Mouse (Mus musculus) heart, adult 2 months (tissue): ENCODE data around the gene Krt86. TPM values are rescaled to one million over a fixed set of nuclear protein-coding genes. Genes with fewer than 3 reads are reported as not detected.

ENCODE experiments used
- DNase-seq, 2 experiments: peaks; one replicate each; pipeline ENCODE4 v3.0.0; 2021
- H3K27ac ChIP-seq: fragments of 200-600 bp; 2 replicates; pipeline ENCODE4 v1.8.1; 2022
- H3K27me3 ChIP-seq: fragments of 200-500 bp; 2 replicates; pipeline ENCODE4 v1.6.1; 2012; ENCODE audit warnings: mild to moderate bottlenecking, low read length, inconsistent platforms, mixed read lengths; ENCODE audit not compliant: control insufficient read depth, insufficient read depth
- H3K36me3 ChIP-seq: fragments of 200-500 bp; 2 replicates; pipeline ENCODE4 v1.6.1; 2012; ENCODE audit warnings: low read length, inconsistent platforms; ENCODE audit not compliant: control insufficient read depth, insufficient read depth
- H3K4me1 ChIP-seq: fragments of 200-500 bp; 2 replicates; pipeline ENCODE4 v1.6.1; 2011; ENCODE audit warnings: low read length; ENCODE audit not compliant: control insufficient read depth, insufficient read depth
- H3K4me3 ChIP-seq: fragments of 200-600 bp; 2 replicates; pipeline ENCODE4 v1.8.1; 2022
- H3K79me2 ChIP-seq: fragments of 200-500 bp; replicated peaks from 2 replicates; pipeline ENCODE4 v1.6.1; 2012; ENCODE audit warnings: mild to moderate bottlenecking, inconsistent platforms, low read length, moderate library complexity, mixed read lengths; ENCODE audit not compliant: control insufficient read depth, insufficient read depth
- H3K9ac ChIP-seq: fragments of 200-500 bp; 2 replicates; pipeline ENCODE4 v1.6.1; 2012; ENCODE audit warnings: low read depth, mild to moderate bottlenecking, control low read depth, inconsistent platforms, low read length, mixed read lengths
- CTCF ChIP-seq: fragments of 200-600 bp; IDR thresholded peaks from 2 replicates; pipeline ENCODE4 v1.8.1; 2022; ENCODE audit warnings: antibody characterized with exemption, mild to moderate bottlenecking, moderate library complexity
- EP300 ChIP-seq: fragments of 200-500 bp; IDR thresholded peaks from 2 replicates; pipeline ENCODE4 v1.6.1; 2011; ENCODE audit warnings: low read depth, low read length, control low read depth; ENCODE audit not compliant: insufficient read depth
- POLR2A ChIP-seq: fragments of 200-500 bp; IDR thresholded peaks from 2 replicates; pipeline ENCODE4 v1.6.1; 2011; ENCODE audit warnings: mild to moderate bottlenecking, low read depth, low read length, control low read depth; ENCODE audit not compliant: insufficient read depth
- WGBS: fragments of 180-500 bp; shearing (Covaris S2); methylation state at CpG from one replicate; pipeline ENCODE4 v1.1.7; 2018; 5-methylcytosine and 5-hydroxymethylcytosine counted together
- intact Hi-C: fragments of 180-260 bp; cut with DNase I; formaldehyde crosslinking; loops from one replicate; pipeline ENCODE4 v1.15.1; 2025
- long read RNA-seq: library from polyadenylated mRNA; stranded (forward); transcript quantifications from one replicate; pipeline ENCODE4 v2.0.0, GENCODE M21; 2021
- polyA plus RNA-seq: library from polyadenylated mRNA; depleted of rRNA; stranded (reverse); fragments of >200 nt; gene quantifications from 2 replicates; pipeline ENCODE4 v1.2.3, GENCODE M21; 2012; rRNA removed
- total RNA-seq, 2 experiments: library from RNA; stranded (reverse); gene quantifications; 2 replicates each; pipeline ENCODE4 v1.2.3; 2021

Gene Krt86
- total RNA-seq (not detected), polyA plus RNA-seq (0.12 TPM in 1 of 2 replicates, not detected in the other)
- long read RNA-seq = 0 reads

GRCm38 (mm10) chr15:101472952-101473528 is at the start of gene Krt86:
Gene Krt86 (plus strand): TSS chr15:101473478.
- intact Hi-C loops = no loop called here
- Histone ChIP-seq H3K27ac (no peak within 1 kb of the TSS), H3K4me1 (no peaks in the 10 kb centered on the region), H3K9ac (no peak within 1 kb of the TSS), H3K36me3 (no peaks in the 10 kb centered on the region), H3K27me3 (no peaks in the 10 kb centered on the region), H3K79me2 (no peaks in the 10 kb centered on the region), H3K4me3 (no peak within 1 kb of the TSS)
- no peak for DNase-seq
- WGBS = 22% methylated on average over 10 of the region's 10 CpGs
- no peak for TF ChIP-seq EP300
- TF ChIP-seq CTCF = no peak
- no peak for TF ChIP-seq POLR2A

DNA sequence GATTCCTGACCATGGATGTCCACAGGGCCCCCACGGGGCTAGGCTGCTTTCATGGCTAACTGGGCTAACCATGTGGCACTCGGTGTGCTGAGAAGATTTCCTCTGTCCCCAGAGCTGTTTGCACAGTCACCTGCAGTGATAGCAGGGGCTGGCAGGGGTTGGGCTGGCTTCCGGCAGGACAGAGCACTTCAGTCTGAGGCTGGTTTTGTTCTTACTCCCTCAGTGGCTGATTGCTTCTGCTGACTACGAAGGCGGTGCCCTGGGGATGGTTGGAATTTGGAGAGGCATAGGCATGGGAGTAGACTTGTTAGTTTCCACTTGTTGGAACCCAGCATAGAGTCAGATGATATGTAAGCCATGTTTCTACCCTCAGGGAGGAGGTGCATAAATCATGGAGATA is 48.4 kb upstream of the Krt86 start:
- TF ChIP-seq CTCF = no peak
- no peak for TF ChIP-seq EP300
- no peak for TF ChIP-seq POLR2A
- Histone ChIP-seq H3K9ac (no peak overlapping the region), H3K4me1 (no peaks in the 10 kb centered on the region), H3K27me3 (no peaks in the 10 kb centered on the region), H3K4me3 (no peak overlapping the region), H3K36me3 (no peaks in the 10 kb centered on the region), H3K27ac (no peak overlapping the region), H3K79me2 (no peaks in the 10 kb centered on the region)
- DNase-seq = no peak
- intact Hi-C loops = no loop called here
- 26% methylated on average over 5 of the region's 5 CpGs for WGBS

DNA sequence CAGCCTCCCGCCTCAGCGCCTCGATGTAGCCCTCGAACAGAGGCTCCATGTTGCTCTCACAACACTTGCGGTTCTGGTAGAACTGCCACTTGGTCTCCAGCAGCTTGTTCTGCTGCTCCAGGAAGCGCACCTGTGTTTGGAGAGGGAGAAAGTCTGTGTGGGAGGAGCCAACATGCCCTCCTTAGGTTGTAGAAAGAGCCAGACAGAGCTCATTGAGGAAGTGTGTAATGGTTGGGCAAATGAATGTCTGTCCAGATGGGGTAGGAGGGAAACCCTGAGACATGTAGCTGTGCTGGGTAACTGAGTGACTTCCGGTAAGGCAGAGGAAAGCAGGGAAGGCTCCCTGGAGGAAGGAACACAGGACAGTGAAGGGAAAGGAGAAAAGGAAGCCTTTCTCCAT is 36.7 kb upstream of the Krt86 start:
- WGBS = 81% methylated on average over 7 of the region's 7 CpGs
- intact Hi-C loops = no loop called here
- TF ChIP-seq EP300 (no peak), CTCF (no peak), POLR2A (no peak)
- Histone ChIP-seq H3K9ac (no peak overlapping the region), H3K27me3 (peaks cover 5% of the 10 kb centered on the region), H3K4me3 (no peak overlapping the region), H3K36me3 (no peaks in the 10 kb centered on the region), H3K4me1 (no peaks in the 10 kb centered on the region), H3K27ac (no peak overlapping the region), H3K79me2 (no peaks in the 10 kb centered on the region)
- no peak for DNase-seq

GRCm38 (mm10) chr15:101438555-101438954 is 34.7 kb upstream of the Krt86 start, which contains the start of gene Krt87:
Gene Krt87 (minus strand): TSS chr15:101438804.
- Histone ChIP-seq H3K27me3 (peaks cover 5% of the 10 kb centered on the region), H3K36me3 (no peaks in the 10 kb centered on the region), H3K79me2 (no peaks in the 10 kb centered on the region), H3K4me3 (no peak within 1 kb of the TSS), H3K27ac (no peak within 1 kb of the TSS), H3K4me1 (no peaks in the 10 kb centered on the region), H3K9ac (no peak within 1 kb of the TSS)
- TF ChIP-seq EP300 = no peak
- TF ChIP-seq POLR2A = no peak
- TF ChIP-seq CTCF = no peak
- WGBS = 3% methylated on average over 34 of the region's 34 CpGs
- DNase-seq = no peak
- intact Hi-C loops = no loop called here

- Histone ChIP-seq H3K36me3 (no peaks in the 10 kb centered on the region), H3K79me2 (no peaks in the 10 kb centered on the region), H3K27ac (no peak overlapping the region), H3K9ac (no peak overlapping the region), H3K27me3 (peaks cover 5% of the 10 kb centered on the region), H3K4me3 (no peak overlapping the region), H3K4me1 (no peaks in the 10 kb centered on the region)
- DNase-seq = no peak
- WGBS = 67% methylated on average over 4 of the region's 4 CpGs
- intact Hi-C loops = no loop called here
- TF ChIP-seq CTCF (no peak), POLR2A (no peak), EP300 (no peak)
Observed at GRCm38 (mm10) chr15:101440837-101441236, 32.4 kb upstream of the Krt86 start.

- no peaks in the 10 kb centered on the region for H3K27me3 ChIP-seq
- WGBS = 18% methylated on average over 11 of the region's 11 CpGs
- TF ChIP-seq EP300 (no peak), POLR2A (no peak), CTCF (no peak)
- DNase-seq = peak; percentile 21 to 49
- intact Hi-C loops = no loop called here
- H3K4me1 ChIP-seq = no peaks in the 10 kb centered on the region; the same call in 1 of the 2 replicates
- no peak overlapping the region for H3K27ac ChIP-seq
- no peaks in the 10 kb centered on the region for H3K36me3 ChIP-seq
- no peak overlapping the region for H3K9ac ChIP-seq
- no peaks in the 10 kb centered on the region for H3K79me2 ChIP-seq
- no peak overlapping the region; the same call in 1 of the 2 replicates for H3K4me3 ChIP-seq
Observed at GRCm38 (mm10) chr15:101446572-101446971, 26.7 kb upstream of the Krt86 start.
